Mouse (Mus musculus) midbrain, embryonic 10.5 days (tissue): ENCODE measurements around the gene Mex3a. TPM values are rescaled to one million over a fixed set of nuclear protein-coding genes. Genes with fewer than 3 reads are reported as not detected.

Experiments
- microRNA counts: library from miRNA; unstranded; fragments of <30 nt; microRNA quantifications from one replicate; lab custom pipeline; 2017
- microRNA-seq: library from miRNA; unstranded; fragments of <30 nt; microRNA quantifications from one replicate; pipeline ENCODE4, GENCODE M21; 2017
- polyA plus RNA-seq: library from polyadenylated mRNA; unstranded; fragments of >200 nt; fragmentation: Nextera tagmentation; extraction: Ambion mirVana; gene quantifications from 2 replicates; pipeline ENCODE4 v1.2.1, GENCODE M21; 2016

The Mex3a gene
- polyA plus RNA-seq, 1 experiment from 2014 or later = 27.7 TPM

MicroRNAs within 50 kb of the gene (microRNA counts, 519-probe panel; counts per million panel counts)
- microRNA mmu-miR-1905 (lab: Ali Mortazavi, UCI) = not detected

Small RNA genes lying within 50 kb of the gene (microRNA-seq; reads per million reads assigned to microRNA genes)
- gene Mir1905 = not detected

Other genes with a start within 250 kb of the Mex3a start
- gene Gm38392, start 245.2 kb upstream of the Mex3a start, polyA plus RNA-seq = 0.14 TPM in 1 of 2 replicates, not detected in the other
- 11.4 and 14.1 TPM in 2 replicates for gene Tsacc, start 235.4 kb upstream of the Mex3a start, polyA plus RNA-seq
- 780 and 865 TPM in 2 replicates for gene Cct3, start 235.3 kb upstream of the Mex3a start, polyA plus RNA-seq
- gene Glmp, start 207.4 kb upstream of the Mex3a start, polyA plus RNA-seq = 136 and 142 TPM in 2 replicates
- 1.8 and 2.3 TPM in 2 replicates for gene Tmem79, start 196.2 kb upstream of the Mex3a start, polyA plus RNA-seq
- 84.5 and 89.8 TPM in 2 replicates for gene Smg5, start 196.1 kb upstream of the Mex3a start, polyA plus RNA-seq
- 0.65 TPM in 2 replicates for gene Paqr6, start 167.8 kb upstream of the Mex3a start, polyA plus RNA-seq
- 0.27 TPM in 2 replicates for gene Bglap3, start 159.7 kb upstream of the Mex3a start, polyA plus RNA-seq
- gene Bglap2, start 153.7 kb upstream of the Mex3a start, polyA plus RNA-seq = not detected in 2 replicates
- gene Bglap, start 147.9 kb upstream of the Mex3a start, polyA plus RNA-seq = not detected in 2 replicates
- gene Pmf1, start 122.1 kb upstream of the Mex3a start, polyA plus RNA-seq = 162 and 174 TPM in 2 replicates
- gene Slc25a44, start 107.3 kb upstream of the Mex3a start, polyA plus RNA-seq = 18.7 and 20.0 TPM in 2 replicates
- 4.9 and 10.5 TPM in 2 replicates for gene Sema4a, start 71.2 kb upstream of the Mex3a start, polyA plus RNA-seq
- gene Lmna, start 22.4 kb upstream of the Mex3a start, polyA plus RNA-seq = 13.5 and 18.3 TPM in 2 replicates
- gene Rab25, start 15.9 kb downstream of the Mex3a start, polyA plus RNA-seq = 0.49 and 0.79 TPM in 2 replicates
- gene Lamtor2, start 20.7 kb downstream of the Mex3a start, polyA plus RNA-seq = 175 and 192 TPM in 2 replicates
- 71.1 and 74.1 TPM in 2 replicates for gene Ubqln4, start 21.4 kb downstream of the Mex3a start, polyA plus RNA-seq
- gene Ssr2, start 43.5 kb downstream of the Mex3a start, polyA plus RNA-seq = 201 and 207 TPM in 2 replicates
- 82.2 and 106 TPM in 2 replicates for gene Arhgef2, start 73.6 kb downstream of the Mex3a start, polyA plus RNA-seq
- gene Rxfp4, start 120.7 kb downstream of the Mex3a start, polyA plus RNA-seq = not detected in 2 replicates
- 95.5 and 102 TPM in 2 replicates for gene Khdc4, start 153.4 kb downstream of the Mex3a start, polyA plus RNA-seq
- gene Rit1, start 184.4 kb downstream of the Mex3a start, polyA plus RNA-seq = 38.9 and 43.8 TPM in 2 replicates
- 129 and 187 TPM in 2 replicates for gene Syt11, start 242.8 kb downstream of the Mex3a start, polyA plus RNA-seq